Mouse (Mus musculus): ENCODE measurements at regions not wholly inside any gene's neighbourhood (a gene's known extent, or its start where the extent isn't known, plus 50 kb on each side); places are given as distances from the start of the nearest gene placed in this dataset.

GRCm38 (mm10) chr13:37477749-37478548, 132.9 kb downstream of the Ly86 start:
- under 1% methylated on average over 14 of the region's 15 CpGs for WGBS
- no peak for TF ChIP-seq CTCF (IDR thresholded peaks at IDR 0.05; ENCODE audit: low read depth)
- H3K4me3 ChIP-seq (ENCODE audit: low read length), result peak overlapping the region; percentile 13
- no peaks in the 10 kb centered on the region for H3K36me3 ChIP-seq (ENCODE audit: insufficient read depth, low read length)
- DNase-seq (ENCODE audit: low spot score) (peak; percentile 69), ATAC-seq (peak; percentile 76)
- no peaks in the 10 kb centered on the region for H3K27me3 ChIP-seq (ENCODE audit: insufficient read depth, low read length)
- peaks cover 12% of the 10 kb centered on the region for H3K4me1 ChIP-seq (ENCODE audit: insufficient read depth, low read length)
- H3K9ac ChIP-seq (replicated peaks; ENCODE audit: low read length), result no peak overlapping the region
- no peaks in the 10 kb centered on the region for H3K9me3 ChIP-seq (ENCODE audit: low read length)
- H3K4me2 ChIP-seq (ENCODE audit: low read depth, low read length), result peak overlapping the region; percentile 54
- H3K27ac ChIP-seq, result 0 out of 2 replicates have a peak overlapping the region, but pooled peaks have one; percentile 29

- no peak overlapping the region for H3K9ac ChIP-seq (replicated peaks; ENCODE audit: low read length)
- DNase-seq (ENCODE audit: low spot score), result no peak
- H3K4me3 ChIP-seq (ENCODE audit: low read length), result no peak overlapping the region
- whole genome bisulfite sequencing, result 90% methylated on average over 7 of the region's 7 CpGs
- no peak overlapping the region for H3K27ac ChIP-seq
- no peak for ATAC-seq
- no peak for TF ChIP-seq CTCF (IDR thresholded peaks at IDR 0.05; ENCODE audit: low read depth)
- H3K36me3 ChIP-seq (ENCODE audit: insufficient read depth, low read length), result no peaks in the 10 kb centered on the region
- H3K27me3 ChIP-seq (ENCODE audit: insufficient read depth, low read length), result no peaks in the 10 kb centered on the region
- no peak overlapping the region for H3K4me2 ChIP-seq (ENCODE audit: low read depth, low read length)
- no peaks in the 10 kb centered on the region for H3K9me3 ChIP-seq (ENCODE audit: low read length)
- H3K4me1 ChIP-seq (ENCODE audit: insufficient read depth, low read length), result peaks cover 17% of the 10 kb centered on the region
Observed at GRCm38 (mm10) chr13:37479182-37479691, 134.2 kb downstream of the Ly86 start.

- Histone ChIP-seq H3K9me3 (ENCODE audit: low read length) (no peaks in the 10 kb centered on the region), H3K27ac (0 out of 2 replicates have a peak overlapping the region, but pooled peaks have one; percentile 79), H3K4me3 (ENCODE audit: low read length) (no peak overlapping the region), H3K4me2 (ENCODE audit: low read depth, low read length) (no peak overlapping the region), H3K9ac (replicated peaks; ENCODE audit: low read length) (no peak overlapping the region), H3K27me3 (ENCODE audit: insufficient read depth, low read length) (no peaks in the 10 kb centered on the region), H3K36me3 (ENCODE audit: insufficient read depth, low read length) (no peaks in the 10 kb centered on the region), H3K4me1 (ENCODE audit: insufficient read depth, low read length) (peaks cover 17% of the 10 kb centered on the region)
- 45% methylated on average over 5 of the region's 5 CpGs for WGBS
- DNase-seq (ENCODE audit: low spot score) (no peak), ATAC-seq (no peak)
- no peak for TF ChIP-seq CTCF (IDR thresholded peaks at IDR 0.05; ENCODE audit: low read depth)
Observed at GRCm38 (mm10) chr13:37481514-37481913, 136.5 kb downstream of the Ly86 start.

- Histone ChIP-seq H3K9ac (replicated peaks; ENCODE audit: low read length) (no peak overlapping the region), H3K4me1 (ENCODE audit: insufficient read depth, low read length) (peaks cover 17% of the 10 kb centered on the region), H3K36me3 (ENCODE audit: insufficient read depth, low read length) (no peaks in the 10 kb centered on the region), H3K27ac (peak overlapping the region; percentile 79; the same call in 1 of the 2 replicates), H3K4me2 (ENCODE audit: low read depth, low read length) (no peak overlapping the region), H3K4me3 (ENCODE audit: low read length) (no peak overlapping the region), H3K27me3 (ENCODE audit: insufficient read depth, low read length) (no peaks in the 10 kb centered on the region), H3K9me3 (ENCODE audit: low read length) (no peaks in the 10 kb centered on the region)
- no peak for ATAC-seq
- no peak for TF ChIP-seq CTCF (IDR thresholded peaks at IDR 0.05; ENCODE audit: low read depth)
- 58% methylated on average over 2 of the region's 2 CpGs for WGBS
- no peak for DNase-seq (ENCODE audit: low spot score)
Observed at GRCm38 (mm10) chr13:37482038-37482437, 137.0 kb downstream of the Ly86 start.

GRCm38 (mm10) chr13:37482589-37482988, 137.6 kb downstream of the Ly86 start:
- H3K27me3 ChIP-seq (ENCODE audit: insufficient read depth, low read length), result no peaks in the 10 kb centered on the region
- peak overlapping the region; percentile 45; the same call in 1 of the 2 replicates for H3K4me2 ChIP-seq (ENCODE audit: low read depth, low read length)
- peaks cover 15% of the 10 kb centered on the region for H3K4me1 ChIP-seq (ENCODE audit: insufficient read depth, low read length)
- peak overlapping the region; percentile 79 for H3K27ac ChIP-seq
- H3K36me3 ChIP-seq (ENCODE audit: insufficient read depth, low read length), result no peaks in the 10 kb centered on the region
- no peak overlapping the region for H3K9ac ChIP-seq (replicated peaks; ENCODE audit: low read length)
- 19% methylated on average over 10 of the region's 10 CpGs for WGBS
- no peak overlapping the region for H3K4me3 ChIP-seq (ENCODE audit: low read length)
- H3K9me3 ChIP-seq (ENCODE audit: low read length), result no peaks in the 10 kb centered on the region
- peak; percentile 71 for TF ChIP-seq CTCF (IDR thresholded peaks at IDR 0.05; ENCODE audit: low read depth)
- DNase-seq (ENCODE audit: low spot score), result peak; percentile 78
- ATAC-seq, result peak; percentile 78

GRCm38 (mm10) chr13:37483010-37483855, 138.2 kb downstream of the Ly86 start:
- Histone ChIP-seq H3K9ac (replicated peaks; ENCODE audit: low read length) (peak overlapping the region; percentile 33; the same call in 1 of the 2 replicates), H3K4me3 (ENCODE audit: low read length) (no peak overlapping the region), H3K27me3 (ENCODE audit: insufficient read depth, low read length) (no peaks in the 10 kb centered on the region), H3K36me3 (ENCODE audit: insufficient read depth, low read length) (no peaks in the 10 kb centered on the region), H3K4me1 (ENCODE audit: insufficient read depth, low read length) (peaks cover 10% of the 10 kb centered on the region; the same call in 1 of the 2 replicates), H3K4me2 (ENCODE audit: low read depth, low read length) (peak overlapping the region; percentile 45), H3K27ac (peak overlapping the region; percentile 79), H3K9me3 (ENCODE audit: low read length) (no peaks in the 10 kb centered on the region)
- DNase-seq (ENCODE audit: low spot score) (peak; percentile 68), ATAC-seq (peak; percentile 79)
- TF ChIP-seq CTCF (IDR thresholded peaks at IDR 0.05; ENCODE audit: low read depth), result peak; percentile 32
- 17% methylated on average over 19 of the region's 19 CpGs for WGBS

Measured in hindbrain, postnatal 0 days (tissue).